In the genomic region with DNA sequence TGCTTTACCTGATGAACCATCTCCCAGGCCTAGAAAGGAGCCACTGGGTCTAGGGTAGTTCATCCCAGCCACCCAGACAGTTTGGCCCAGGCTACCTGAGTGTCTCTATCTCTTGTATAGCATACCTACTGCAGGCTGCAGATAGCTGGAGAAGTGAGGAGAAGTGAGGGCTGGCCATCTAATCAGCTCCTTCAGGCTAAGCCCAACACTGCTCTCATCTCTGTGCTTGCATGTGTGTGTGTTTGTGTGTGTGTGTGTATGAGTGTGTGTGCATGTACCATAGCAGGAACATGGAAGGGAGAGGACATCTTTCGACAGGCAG, we compare ENCODE assay signal across 10 mouse cellular contexts. TPM values are rescaled to one million over a fixed set of nuclear protein-coding genes. Genes with fewer than 3 reads are reported as not detected.
DNase-seq lines count a peak whose midpoint lies in the region; ATAC-seq lines count a peak whose summit lies in the region.
"Had no signal": no experiment of that assay in that cellular context is flagged by ENCODE, and none has a peak within 500 bp of the region (broad histone marks: within the 10 kb centered on the region; RNA-seq: fewer than 3 reads in every experiment).

No protein-coding gene starts in this region.

- peaks cover 3% of the 10 kb centered on the region; the same call in 1 of the 2 replicates for H3K4me1 ChIP-seq in hindbrain, embryonic 12.5 days
- peaks cover 6% of the 10 kb centered on the region; the same call in 1 of the 2 replicates for H3K4me1 ChIP-seq in hindbrain, embryonic 13.5 days (replicated peaks)

- H3K4me2 ChIP-seq in hindbrain, embryonic 12.5 days (replicated peaks) = no peak overlapping the region
- no peak overlapping the region for H3K4me2 ChIP-seq in hindbrain, embryonic 13.5 days

- ATAC-seq in hindbrain, embryonic 12.5 days (ENCODE audit: low FRiP score) = 0 out of 2 replicates have a peak, but pooled peaks have one; percentile 26
- no peak; the same call in 1 of the 2 replicates for ATAC-seq in hindbrain, embryonic 13.5 days (ENCODE audit: low FRiP score)

- H3K27ac ChIP-seq in hindbrain, embryonic 12.5 days = no peak overlapping the region
- H3K27ac ChIP-seq in hindbrain, embryonic 13.5 days = no peak overlapping the region
- H3K27ac ChIP-seq: embryonic facial prominence, embryonic 13.5 days had no signal

- no peaks in the 10 kb centered on the region for H3K9me3 ChIP-seq in hindbrain, embryonic 12.5 days (replicated peaks)
- no peaks in the 10 kb centered on the region for H3K9me3 ChIP-seq in hindbrain, embryonic 13.5 days
- H3K9me3 ChIP-seq: embryonic facial prominence, embryonic 13.5 days had no signal

- H3K27me3 ChIP-seq in hindbrain, embryonic 12.5 days = 0 out of 2 replicates have a peak, but pooled peaks cover 4% of the 10 kb centered on the region
- no peaks in the 10 kb centered on the region for H3K27me3 ChIP-seq in hindbrain, embryonic 13.5 days

- 88% methylated on average over 1 of the region's 1 CpGs for WGBS in hindbrain, embryonic 12.5 days
- WGBS in hindbrain, embryonic 13.5 days = 100% methylated on average over 1 of the region's 1 CpGs

- no peak overlapping the region for H3K9ac ChIP-seq in hindbrain, embryonic 12.5 days
- H3K9ac ChIP-seq in hindbrain, embryonic 13.5 days = no peak overlapping the region
- H3K9ac ChIP-seq: embryonic facial prominence, embryonic 13.5 days had no signal

- H3K4me3 ChIP-seq in hindbrain, embryonic 12.5 days = no peak overlapping the region
- no peak overlapping the region for H3K4me3 ChIP-seq in hindbrain, embryonic 13.5 days

- H3K36me3 ChIP-seq in hindbrain, embryonic 12.5 days = no peaks in the 10 kb centered on the region
- H3K36me3 ChIP-seq in hindbrain, embryonic 13.5 days = no peaks in the 10 kb centered on the region
- H3K36me3 ChIP-seq: embryonic facial prominence, embryonic 13.5 days had no signal

- peak; percentile 72 for DNase-seq in c-Kit-positive CD71-positive TER-119-positive erythroid progenitor cells, embryonic 14.5 days (ENCODE audit: low spot score)
- peak; percentile 79 for DNase-seq in liver
- peak; percentile 55 to 76 for DNase-seq in spleen, postnatal 36 days (ENCODE audit: low spot score in 2 of 2)
- DNase-seq in embryo, embryonic 10.5 days (ENCODE audit: low spot score) = no peak
- DNase-seq in cerebellum, postnatal 14 days = no peak
- DNase-seq: left cerebral cortex, postnatal 4 days; lung, postnatal 36 days had no signal

RNA-seq across cellular contexts. Expression of a gene that starts 13.6 kb away (rescaled TPM):
- 2.6 and 3.3 TPM in 2 replicates for polyA plus RNA-seq in hindbrain, embryonic 12.5 days (2016; fragmentation: Nextera tagmentation; extraction: Ambion mirVana)
- 8.4 and 9.2 TPM in 2 replicates for polyA plus RNA-seq in hindbrain, embryonic 13.5 days (2015; fragmentation: Nextera tagmentation; extraction: Ambion mirVana)

RNA-seq across cellular contexts. Expression of a gene that starts 57.7 kb away (rescaled TPM):
- polyA plus RNA-seq in hindbrain, embryonic 12.5 days (2016; fragmentation: Nextera tagmentation; extraction: Ambion mirVana) = 32.3 and 32.9 TPM in 2 replicates
- polyA plus RNA-seq in hindbrain, embryonic 13.5 days (2015; fragmentation: Nextera tagmentation; extraction: Ambion mirVana) = 37.0 and 37.5 TPM in 2 replicates

RNA-seq across cellular contexts. Expression of a gene that starts 57.8 kb away (rescaled TPM):
- polyA plus RNA-seq in hindbrain, embryonic 12.5 days (2016; fragmentation: Nextera tagmentation; extraction: Ambion mirVana) = 359 and 362 TPM in 2 replicates
- polyA plus RNA-seq in hindbrain, embryonic 13.5 days (2015; fragmentation: Nextera tagmentation; extraction: Ambion mirVana) = 297 and 299 TPM in 2 replicates

Comparison
In these comparisons a context has a peak if more than half of its experiments do, and no peak if none do; other contexts are left out.
1. DNase-seq: peak in c-Kit-positive CD71-positive TER-119-positive erythroid progenitor cells, embryonic 14.5 days (single experiment), liver (single experiment) and spleen, postnatal 36 days (2 of 2); none in embryo, embryonic 10.5 days (single experiment) and cerebellum, postnatal 14 days (0 of 2).